Mouse (Mus musculus) neural tube, embryonic 13.5 days (tissue): ENCODE data around the gene Rrp7a. TPM values are rescaled to one million over a fixed set of nuclear protein-coding genes. Genes with fewer than 3 reads are reported as not detected.

Experiments
- ATAC-seq: fragments of 200-750 bp; cut with Nextera tagmentation; 2 replicates; pipeline ENCODE4 v1.8.0; 2017; ENCODE audit warnings: low read depth, mild to moderate bottlenecking, moderate TSS enrichment, moderate library complexity
- H3K27ac ChIP-seq: fragments of 300-500 bp; sonication (generic); replicated peaks from 2 replicates; pipeline ENCODE4 v1.5.1; 2015; ENCODE audit warnings: moderate library complexity, mild to moderate bottlenecking, inconsistent platforms
- H3K27me3 ChIP-seq: fragments of 300-500 bp; sonication (generic); 2 replicates; pipeline ENCODE4 v1.6.1; 2015; ENCODE audit warnings: mild to moderate bottlenecking, inconsistent platforms
- H3K36me3 ChIP-seq: fragments of 300-500 bp; sonication (generic); 2 replicates; pipeline ENCODE4 v1.6.1; 2015; ENCODE audit warnings: mild to moderate bottlenecking, inconsistent platforms
- H3K4me1 ChIP-seq: fragments of 300-500 bp; sonication (generic); replicated peaks from 2 replicates; pipeline ENCODE4 v1.6.1; 2015; ENCODE audit warnings: inconsistent platforms
- H3K4me2 ChIP-seq: fragments of 300-500 bp; sonication (generic); 2 replicates; pipeline ENCODE4 v1.6.1; 2015; ENCODE audit warnings: inconsistent platforms, mild to moderate bottlenecking, moderate library complexity
- H3K4me3 ChIP-seq: fragments of 300-500 bp; sonication (generic); 2 replicates; pipeline ENCODE4 v1.5.1; 2015; ENCODE audit warnings: mild to moderate bottlenecking, inconsistent platforms
- H3K9ac ChIP-seq: fragments of 300-500 bp; sonication (generic); 2 replicates; pipeline ENCODE4 v1.6.1; 2015; ENCODE audit warnings: moderate library complexity, mild to moderate bottlenecking, inconsistent platforms
- H3K9me3 ChIP-seq: fragments of 300-500 bp; sonication (generic); 2 replicates; pipeline ENCODE4 v1.6.1; 2016; ENCODE audit warnings: inconsistent platforms
- WGBS: fragments of 180-500 bp; shearing (Covaris S2); methylation state at CpG from one replicate; pipeline ENCODE4 v1.1.7; 2015; 5-methylcytosine and 5-hydroxymethylcytosine counted together
- polyA plus RNA-seq: library from polyadenylated mRNA; unstranded; fragments of >200 nt; fragmentation: Nextera tagmentation; extraction: Ambion mirVana; gene quantifications from 2 replicates; pipeline ENCODE4 v1.2.1, GENCODE M21; 2015

The Rrp7a gene
- polyA plus RNA-seq, 1 experiment from 2014 or later, result 68.3 TPM

DNA sequence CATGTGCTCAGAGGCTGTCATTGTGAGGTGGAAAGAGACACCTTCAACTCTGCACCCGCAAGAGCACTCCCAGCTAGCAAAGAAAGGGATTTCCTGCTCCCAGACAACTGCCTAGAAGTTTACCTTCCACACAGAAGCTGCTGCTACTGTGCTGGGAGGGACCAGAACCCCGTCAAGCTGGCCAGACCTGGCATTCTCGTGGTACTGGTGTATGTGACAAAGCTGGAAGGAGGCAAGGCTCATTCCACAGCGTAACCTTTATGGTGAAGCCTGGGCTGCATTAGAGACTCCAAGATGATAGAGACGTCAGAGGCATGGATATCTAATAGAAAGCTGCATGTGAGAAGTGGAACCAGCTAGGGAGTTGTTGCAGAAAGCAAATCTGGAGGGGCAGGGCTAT is 2.0 kb upstream of the Rrp7a start:
- WGBS, result 78% methylated on average over 5 of the region's 5 CpGs
- H3K27ac ChIP-seq, result no peak overlapping the region
- H3K9ac ChIP-seq, result no peak overlapping the region
- no peak for ATAC-seq
- no peak overlapping the region for H3K4me2 ChIP-seq
- peaks cover 24% of the 10 kb centered on the region for H3K4me1 ChIP-seq
- no peaks in the 10 kb centered on the region for H3K27me3 ChIP-seq
- peaks cover 54% of the 10 kb centered on the region for H3K36me3 ChIP-seq
- no peaks in the 10 kb centered on the region for H3K9me3 ChIP-seq
- H3K4me3 ChIP-seq, result no peak overlapping the region

DNA sequence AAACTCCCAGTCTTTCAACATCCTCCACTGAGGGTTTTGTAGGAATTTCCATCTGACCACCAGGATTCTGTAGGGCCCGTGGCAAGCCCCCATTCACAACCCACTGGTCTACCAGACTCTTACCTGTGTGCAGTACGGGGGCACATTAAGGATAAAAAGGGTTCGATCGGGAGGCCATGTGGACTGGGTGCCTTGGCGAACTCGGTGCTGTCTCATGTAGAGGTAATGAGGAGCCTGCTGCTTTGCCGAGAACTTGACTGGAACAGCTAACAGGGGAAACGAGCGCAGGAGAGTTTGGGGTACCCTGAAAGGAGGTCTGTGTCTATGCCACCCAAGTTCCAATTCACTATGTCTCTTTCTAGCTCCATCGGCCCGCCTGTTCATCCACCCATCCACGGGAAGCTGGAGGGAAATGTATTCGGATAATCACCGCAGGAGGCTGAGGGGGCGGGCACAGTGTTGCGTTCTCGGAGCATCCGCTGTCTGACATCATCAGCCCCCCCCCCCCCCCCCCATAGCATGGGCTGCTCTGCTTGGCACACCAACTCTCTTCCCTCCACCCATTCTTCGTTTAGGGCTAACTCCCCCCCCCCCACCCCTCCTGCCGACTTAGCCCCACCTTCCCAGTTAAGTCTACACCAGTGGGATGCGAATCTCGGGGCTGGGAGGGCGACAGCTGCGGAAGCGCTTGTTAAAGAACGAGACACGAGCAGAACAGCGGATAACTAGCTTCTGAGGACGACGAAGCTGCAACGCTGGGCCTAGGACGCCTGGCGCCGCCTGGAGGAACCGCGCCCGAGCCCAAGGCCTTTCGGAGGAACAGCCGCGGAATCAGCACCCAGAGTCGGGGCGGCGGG is 664 bp downstream of the Rrp7a start:
- H3K4me2 ChIP-seq, result peak overlapping the region; percentile 81
- WGBS, result 4% methylated on average over 43 of the region's 43 CpGs
- peak; percentile 60 for ATAC-seq

DNA sequence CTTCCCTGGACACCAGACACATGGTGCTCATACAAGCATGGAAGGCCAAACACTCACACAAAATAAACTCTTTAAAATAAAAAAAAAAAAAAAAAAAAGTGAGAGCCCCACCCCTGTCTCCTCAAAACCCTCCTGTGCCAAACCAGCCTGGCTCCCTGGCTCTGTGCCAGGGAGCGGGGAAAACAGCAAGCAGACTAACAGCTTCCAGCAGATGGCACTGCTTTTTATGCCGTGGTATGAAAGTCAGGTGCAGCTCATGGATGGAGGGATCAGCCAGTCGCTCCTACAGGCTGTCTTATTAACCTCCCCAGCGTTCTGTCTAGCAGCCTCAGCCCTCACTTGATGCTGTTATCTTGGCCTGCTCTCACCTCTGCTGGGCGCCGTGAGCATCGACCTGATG is 4.2 kb downstream of the Rrp7a start:
- 59% methylated on average over 7 of the region's 7 CpGs for WGBS
- Histone ChIP-seq H3K4me2 (no peak overlapping the region), H3K9me3 (no peaks in the 10 kb centered on the region)

More for the DNA sequence above, 664 bp downstream of the Rrp7a start:
- peaks cover 53% of the 10 kb centered on the region for H3K36me3 ChIP-seq
- no peaks in the 10 kb centered on the region for H3K9me3 ChIP-seq
- peak overlapping the region; percentile 88 for H3K4me3 ChIP-seq
- H3K27me3 ChIP-seq, result no peaks in the 10 kb centered on the region
- H3K9ac ChIP-seq, result peak overlapping the region; percentile 83
- peak overlapping the region; percentile 89 for H3K27ac ChIP-seq
- peaks cover 27% of the 10 kb centered on the region for H3K4me1 ChIP-seq

DNA sequence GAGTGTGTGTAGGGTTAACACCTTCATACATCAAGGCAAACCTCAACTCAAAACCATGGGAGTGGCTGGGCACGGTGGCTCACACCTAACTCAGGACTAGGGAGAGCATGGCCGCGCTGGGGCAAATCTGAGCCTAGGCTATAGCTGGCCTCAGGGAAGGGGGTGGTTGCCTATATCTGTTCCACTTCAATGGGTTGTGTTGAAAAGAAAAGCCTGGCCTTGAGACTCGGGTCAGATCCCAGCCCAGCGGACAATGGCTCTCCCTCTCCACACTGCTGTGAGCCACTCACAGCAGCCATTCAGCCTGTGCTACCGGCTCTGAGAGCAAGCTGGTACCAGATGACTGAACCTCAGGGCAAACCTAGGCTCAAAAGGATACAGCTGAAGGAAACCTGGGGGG is 7.5 kb downstream of the Rrp7a start:
- H3K4me3 ChIP-seq, result no peak overlapping the region
- WGBS, result 52% methylated on average over 6 of the region's 6 CpGs
- H3K4me1 ChIP-seq, result peaks cover 39% of the 10 kb centered on the region
- no peak overlapping the region for H3K27ac ChIP-seq
- no peak for ATAC-seq
- peaks cover 49% of the 10 kb centered on the region for H3K36me3 ChIP-seq
- no peak overlapping the region for H3K9ac ChIP-seq
- H3K4me2 ChIP-seq, result no peak overlapping the region
- no peaks in the 10 kb centered on the region for H3K9me3 ChIP-seq
- H3K27me3 ChIP-seq, result no peaks in the 10 kb centered on the region

More for the DNA sequence above, 4.2 kb downstream of the Rrp7a start:
- Histone ChIP-seq H3K27me3 (no peaks in the 10 kb centered on the region), H3K27ac (no peak overlapping the region), H3K4me1 (peaks cover 30% of the 10 kb centered on the region), H3K36me3 (peaks cover 50% of the 10 kb centered on the region), H3K4me3 (no peak overlapping the region), H3K9ac (no peak overlapping the region)
- no peak for ATAC-seq

DNA sequence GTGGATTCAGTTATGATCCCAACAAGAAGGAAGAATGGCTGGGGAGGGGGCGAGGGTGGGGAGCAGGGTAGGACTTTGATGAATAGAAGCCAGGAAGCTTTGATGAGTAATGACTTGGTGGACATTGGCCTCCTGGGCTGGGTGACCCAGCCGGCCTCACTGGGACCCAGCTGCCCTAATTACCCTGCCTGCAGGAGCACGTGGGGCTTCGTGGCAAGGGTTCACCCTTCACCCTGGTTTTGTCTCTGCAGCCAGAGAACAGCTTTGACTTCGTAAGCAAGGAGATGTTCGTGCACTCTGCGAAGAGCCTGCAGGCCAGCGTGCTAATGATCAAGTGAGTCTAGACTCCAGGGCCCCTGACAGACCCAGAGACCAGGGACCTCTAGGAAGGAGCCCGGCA is 8.5 kb downstream of the Rrp7a start:
- Histone ChIP-seq H3K4me1 (peaks cover 39% of the 10 kb centered on the region), H3K36me3 (peaks cover 39% of the 10 kb centered on the region), H3K9ac (no peak overlapping the region), H3K27me3 (no peaks in the 10 kb centered on the region), H3K27ac (0 out of 2 replicates have a peak overlapping the region, but pooled peaks have one; percentile 1), H3K4me3 (no peak overlapping the region), H3K4me2 (no peak overlapping the region), H3K9me3 (no peaks in the 10 kb centered on the region)
- WGBS, result 64% methylated on average over 9 of the region's 9 CpGs
- ATAC-seq, result no peak

DNA sequence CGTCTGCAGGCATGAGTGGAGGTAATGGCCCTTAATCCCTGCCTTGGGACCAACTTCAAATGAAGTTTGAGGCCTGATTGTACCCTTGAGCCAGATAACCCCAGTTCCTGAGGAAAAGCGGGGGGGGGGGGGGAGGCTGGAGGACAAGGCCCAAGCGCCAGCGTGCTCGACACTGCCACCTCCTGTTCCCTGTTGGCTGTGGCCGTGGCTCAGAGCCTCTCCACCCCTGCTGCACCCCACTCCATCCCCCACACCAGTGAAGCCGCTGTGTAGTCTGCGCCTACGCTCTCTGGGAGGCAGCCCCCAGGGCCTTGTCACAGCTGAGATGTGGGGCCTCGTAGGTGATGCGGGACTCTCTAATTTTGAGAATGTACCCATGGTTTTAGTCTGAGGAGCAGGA is 9.7 kb downstream of the Rrp7a start:
- Histone ChIP-seq H3K9me3 (no peaks in the 10 kb centered on the region), H3K9ac (no peak overlapping the region), H3K4me3 (no peak overlapping the region), H3K4me1 (peaks cover 36% of the 10 kb centered on the region), H3K36me3 (peaks cover 28% of the 10 kb centered on the region), H3K4me2 (no peak overlapping the region), H3K27ac (no peak overlapping the region), H3K27me3 (no peaks in the 10 kb centered on the region)
- WGBS, result 10% methylated on average over 11 of the region's 11 CpGs
- ATAC-seq, result peak; percentile 76

DNA sequence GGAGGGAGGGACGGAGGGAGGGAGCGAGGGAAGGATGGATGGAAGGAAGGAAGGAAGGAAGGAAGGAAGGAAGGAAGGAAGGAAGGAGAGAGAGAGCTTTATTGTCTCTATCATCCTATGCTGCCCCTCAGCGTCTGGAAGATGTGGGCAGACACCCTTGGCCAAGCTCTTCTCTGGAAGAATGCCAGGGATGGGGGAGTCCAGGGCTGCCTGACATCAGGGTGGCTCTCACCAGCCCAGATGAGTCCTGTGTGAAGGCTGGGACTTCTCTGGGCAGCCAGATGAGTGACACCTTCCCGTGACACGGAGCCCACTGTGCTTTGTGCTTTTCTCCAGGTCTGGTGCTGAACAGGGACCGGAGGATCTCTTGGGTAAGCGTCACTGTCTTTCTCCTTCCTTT is 10.7 kb downstream of the Rrp7a start:
- ATAC-seq, result no peak
- Histone ChIP-seq H3K4me1 (peaks cover 40% of the 10 kb centered on the region), H3K9me3 (no peaks in the 10 kb centered on the region), H3K4me3 (no peak overlapping the region), H3K9ac (no peak overlapping the region), H3K36me3 (peaks cover 18% of the 10 kb centered on the region), H3K4me2 (no peak overlapping the region), H3K27me3 (no peaks in the 10 kb centered on the region), H3K27ac (no peak overlapping the region)
- 86% methylated on average over 7 of the region's 7 CpGs for WGBS

DNA sequence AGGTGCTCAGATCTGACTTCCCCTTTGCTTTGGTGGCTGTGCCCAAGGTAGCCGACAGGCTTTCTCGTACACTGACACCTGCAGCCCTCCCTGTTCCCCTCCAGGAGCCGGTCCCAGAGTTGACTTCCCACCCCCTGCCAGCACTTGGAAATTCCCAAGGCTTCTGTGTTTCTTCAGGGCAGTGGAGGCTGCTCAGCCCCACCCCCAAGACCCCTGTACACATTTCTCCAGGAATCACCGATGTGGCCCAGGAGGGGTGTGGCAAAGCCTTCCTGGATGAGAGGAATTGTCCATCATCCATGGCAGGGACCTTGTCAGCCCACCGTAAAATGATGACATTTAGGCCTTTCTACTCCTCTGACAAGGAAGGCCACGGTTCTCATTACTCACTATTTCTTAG is 11.3 kb downstream of the Rrp7a start:
- no peaks in the 10 kb centered on the region for H3K27me3 ChIP-seq
- H3K4me1 ChIP-seq, result peaks cover 40% of the 10 kb centered on the region
- no peak overlapping the region for H3K9ac ChIP-seq
- no peak for ATAC-seq
- H3K27ac ChIP-seq, result no peak overlapping the region
- peaks cover 12% of the 10 kb centered on the region for H3K36me3 ChIP-seq
- WGBS, result 68% methylated on average over 6 of the region's 6 CpGs
- H3K4me2 ChIP-seq, result no peak overlapping the region
- no peak overlapping the region for H3K4me3 ChIP-seq
- no peaks in the 10 kb centered on the region for H3K9me3 ChIP-seq

DNA sequence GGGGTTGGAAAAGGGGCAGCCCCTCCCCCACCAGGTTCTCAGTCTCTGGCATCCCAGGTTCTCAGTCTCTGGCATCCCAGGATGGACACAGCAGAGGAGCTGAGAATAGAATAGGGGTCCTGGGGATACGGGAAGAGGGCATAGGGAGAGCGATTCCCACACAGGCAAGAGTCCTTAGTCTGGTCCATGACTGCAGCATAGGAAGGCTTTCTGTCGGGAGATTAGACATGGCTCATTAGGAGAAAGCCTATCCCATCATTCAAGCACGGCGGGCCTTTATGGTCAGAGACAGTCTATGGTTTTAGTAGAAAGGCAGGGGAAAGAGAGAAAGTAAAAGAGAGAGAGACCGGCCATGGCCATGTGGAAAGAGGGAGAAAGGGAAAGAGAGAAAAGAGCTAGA is 14.8 kb downstream of the Rrp7a start:
- Histone ChIP-seq H3K9me3 (no peaks in the 10 kb centered on the region), H3K27me3 (peaks cover 4% of the 10 kb centered on the region; the same call in 1 of the 2 replicates), H3K9ac (no peak overlapping the region), H3K36me3 (no peaks in the 10 kb centered on the region), H3K4me2 (no peak overlapping the region), H3K27ac (no peak overlapping the region), H3K4me1 (peaks cover 22% of the 10 kb centered on the region), H3K4me3 (no peak overlapping the region)
- no peak for ATAC-seq
- 23% methylated on average over 6 of the region's 6 CpGs for WGBS

DNA sequence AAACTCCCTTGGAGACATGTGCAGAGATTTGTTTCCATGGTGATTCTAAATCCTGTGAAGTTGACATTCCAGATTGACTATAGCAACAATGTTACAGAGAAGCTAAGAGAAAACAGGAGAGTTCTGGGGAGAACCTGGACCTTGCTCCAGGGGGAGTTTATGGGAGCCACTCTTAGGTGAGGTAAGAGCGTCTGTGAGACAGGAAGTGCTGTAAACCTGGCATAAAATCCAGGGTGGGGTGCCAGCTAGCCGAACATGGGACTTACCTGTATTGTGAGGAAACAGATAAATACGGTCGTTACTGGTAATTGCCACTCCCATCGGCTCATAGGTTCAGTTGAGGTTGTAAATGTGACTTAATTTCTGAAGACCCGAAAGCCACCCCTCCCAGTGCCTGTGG is 16.2 kb downstream of the Rrp7a start:
- no peak overlapping the region for H3K27ac ChIP-seq
- H3K9ac ChIP-seq, result no peak overlapping the region
- no peak for ATAC-seq
- no peaks in the 10 kb centered on the region for H3K9me3 ChIP-seq
- peaks cover 7% of the 10 kb centered on the region; the same call in 1 of the 2 replicates for H3K27me3 ChIP-seq
- no peak overlapping the region for H3K4me2 ChIP-seq
- peaks cover 8% of the 10 kb centered on the region for H3K4me1 ChIP-seq
- no peak overlapping the region for H3K4me3 ChIP-seq
- no peaks in the 10 kb centered on the region for H3K36me3 ChIP-seq
- 64% methylated on average over 6 of the region's 6 CpGs for WGBS

DNA sequence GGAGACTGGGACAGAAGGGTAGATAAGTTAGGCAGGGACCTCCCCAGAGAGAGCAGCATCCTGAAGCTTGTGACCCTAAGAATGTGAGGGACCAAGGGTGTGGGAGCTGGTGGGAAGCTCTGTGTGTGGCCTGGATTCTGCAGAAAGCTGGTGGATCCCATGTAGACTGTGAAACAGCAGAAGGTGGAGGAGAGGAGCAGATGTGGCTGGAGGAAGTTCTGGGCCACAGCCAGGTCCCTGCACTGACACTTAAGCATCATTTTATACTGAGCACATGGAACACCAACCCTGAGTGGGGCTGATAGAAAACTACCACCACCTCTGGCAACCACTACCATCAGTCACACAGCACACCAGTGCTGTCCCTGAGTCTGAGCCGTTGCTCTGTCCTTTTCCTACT is 19.5 kb downstream of the Rrp7a start:
- no peaks in the 10 kb centered on the region for H3K36me3 ChIP-seq
- ATAC-seq, result no peak
- no peak overlapping the region for H3K9ac ChIP-seq
- no peaks in the 10 kb centered on the region for H3K9me3 ChIP-seq
- no peak overlapping the region for H3K27ac ChIP-seq
- H3K27me3 ChIP-seq, result peaks cover 19% of the 10 kb centered on the region
- peaks cover 21% of the 10 kb centered on the region for H3K4me1 ChIP-seq
- H3K4me2 ChIP-seq, result no peak overlapping the region
- H3K4me3 ChIP-seq, result no peak overlapping the region
- 67% methylated on average over 1 of the region's 1 CpGs for WGBS

DNA sequence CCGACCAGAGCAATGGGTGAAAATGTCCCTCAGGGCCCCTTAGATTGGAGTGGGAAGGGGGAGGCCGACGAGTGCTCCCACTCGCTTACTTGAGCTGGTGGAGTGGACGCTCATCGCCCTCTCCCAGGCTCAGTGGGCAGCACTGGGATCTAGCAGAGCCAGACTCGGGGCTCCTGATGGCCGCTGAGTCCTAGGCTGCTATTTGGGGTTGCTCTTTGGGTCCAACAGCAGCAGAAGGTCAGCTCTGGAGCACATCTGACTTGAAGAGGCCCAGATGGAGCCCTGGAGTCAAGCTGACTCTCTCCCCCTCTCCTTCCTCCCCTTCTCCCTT is 22.3 kb downstream of the Rrp7a start:
- Histone ChIP-seq H3K36me3 (no peaks in the 10 kb centered on the region), H3K4me1 (peaks cover 20% of the 10 kb centered on the region), H3K4me2 (peak overlapping the region; percentile 64), H3K9me3 (no peaks in the 10 kb centered on the region), H3K9ac (peak overlapping the region; percentile 63), H3K27ac (no peak overlapping the region), H3K27me3 (peaks cover 27% of the 10 kb centered on the region), H3K4me3 (peak overlapping the region; percentile 40)
- WGBS, result 2% methylated on average over 8 of the region's 8 CpGs
- no peak for ATAC-seq
